Mouse (Mus musculus) kidney, embryonic 16.5 days (tissue): ENCODE results near the gene Ccdc92b. TPM values are rescaled to one million over a fixed set of nuclear protein-coding genes. Genes with fewer than 3 reads are reported as not detected.

Source experiments
- ATAC-seq: fragments of 200-750 bp; cut with Nextera tagmentation; 2 replicates; pipeline ENCODE4 v1.8.0; 2017; ENCODE audit warnings: moderate TSS enrichment; ENCODE audit not compliant: low FRiP score, low TSS enrichment
- H3K27ac ChIP-seq: fragments of 300-500 bp; sonication (generic); 2 replicates; pipeline ENCODE4 v1.5.1; 2014; ENCODE audit warnings: low read length
- H3K27me3 ChIP-seq: fragments of 300-500 bp; sonication (generic); 2 replicates; pipeline ENCODE4 v1.6.1; 2014; ENCODE audit warnings: low read length, control low read depth, mixed read lengths; ENCODE audit not compliant: insufficient read depth
- H3K36me3 ChIP-seq: fragments of 300-500 bp; sonication (generic); 2 replicates; pipeline ENCODE4 v1.6.1; 2014; ENCODE audit warnings: low read length, control low read depth, mixed read lengths; ENCODE audit not compliant: insufficient read depth
- H3K4me1 ChIP-seq: fragments of 300-500 bp; sonication (generic); 2 replicates; pipeline ENCODE4 v1.6.1; 2014; ENCODE audit warnings: low read length, control low read depth, mixed read lengths; ENCODE audit not compliant: insufficient read depth
- H3K4me2 ChIP-seq: fragments of 300-500 bp; sonication (generic); replicated peaks from 2 replicates; pipeline ENCODE4 v1.6.1; 2014; ENCODE audit warnings: low read depth, low read length
- H3K4me3 ChIP-seq: fragments of 300-500 bp; sonication (generic); 2 replicates; pipeline ENCODE4 v1.5.1; 2014; ENCODE audit warnings: mild to moderate bottlenecking, low read length
- H3K9ac ChIP-seq: fragments of 300-500 bp; sonication (generic); replicated peaks from 2 replicates; pipeline ENCODE4 v1.6.1; 2014; ENCODE audit warnings: low read length
- H3K9me3 ChIP-seq: fragments of 300-500 bp; sonication (generic); 2 replicates; pipeline ENCODE4 v1.6.1; 2016; ENCODE audit warnings: low read length, control low read depth
- WGBS: fragments of 180-500 bp; shearing (Covaris S2); extraction: QIAGEN DNeasy Blood & Tissue Kit; methylation state at CpG from one replicate; pipeline ENCODE4 v1.1.7; 2014; 5-methylcytosine and 5-hydroxymethylcytosine counted together
- polyA plus RNA-seq: library from polyadenylated mRNA; unstranded; fragments of >200 nt; fragmentation: Nextera tagmentation; extraction: Ambion mirVana; gene quantifications from 2 replicates; pipeline ENCODE4 v1.2.1, GENCODE M21; 2015

Gene Ccdc92b
- polyA plus RNA-seq, 1 experiment from 2014 or later = 0.17 TPM

DNA sequence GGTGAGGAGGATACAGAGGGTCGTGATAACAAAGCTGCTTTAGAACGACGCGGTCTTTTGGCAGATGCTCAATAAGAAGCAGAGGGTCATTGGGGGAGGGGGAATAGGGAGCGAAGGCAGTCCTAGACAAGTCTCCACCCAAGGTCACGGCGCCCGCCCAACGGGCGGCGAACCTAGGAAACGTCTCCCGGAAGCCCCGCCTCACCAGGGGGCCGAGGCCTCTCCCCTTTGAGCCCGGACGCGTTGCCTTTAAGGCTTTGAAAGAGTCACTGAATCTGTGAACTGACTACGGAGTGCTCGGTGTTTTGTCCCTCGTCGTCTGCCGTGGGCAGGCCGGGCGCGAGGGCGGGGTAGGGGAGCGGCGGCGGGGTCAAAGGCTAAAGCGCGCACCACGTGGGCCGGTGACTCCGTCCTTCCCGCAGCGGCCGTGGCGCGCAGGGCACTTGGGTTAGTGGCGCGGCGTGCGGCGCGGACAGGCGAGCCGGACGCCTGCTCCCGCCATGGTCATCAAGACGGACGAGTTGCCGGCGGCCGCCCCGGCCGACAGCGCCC lies 29.8 kb downstream of the Ccdc92b start, which contains the start of gene Cluh:
Gene Cluh (plus strand): TSS at position 401 of the 552 bp plus-strand sequence.
- Histone ChIP-seq H3K9ac (peak within 1 kb of the TSS; percentile 88), H3K4me2 (peak within 1 kb of the TSS; percentile 88), H3K36me3 (no peaks in the 10 kb centered on the region), H3K27me3 (no peaks in the 10 kb centered on the region), H3K4me3 (peak within 1 kb of the TSS; percentile 98), H3K4me1 (peaks cover 36% of the 10 kb centered on the region), H3K27ac (peak within 1 kb of the TSS; percentile 89), H3K9me3 (no peaks in the 10 kb centered on the region)
- WGBS = under 1% methylated on average over 44 of the region's 58 CpGs
- ATAC-seq = peak; percentile 94

GRCm38 (mm10) chr11:74649647-74650551 lies 30.5 kb downstream of the Ccdc92b start:
- ATAC-seq = peak; percentile 64
- H3K4me2 ChIP-seq = peak overlapping the region; percentile 88
- peaks cover 36% of the 10 kb centered on the region for H3K4me1 ChIP-seq
- H3K4me3 ChIP-seq = peak overlapping the region; percentile 98
- under 1% methylated on average over 53 of the region's 53 CpGs for WGBS
- peak overlapping the region; percentile 89 for H3K27ac ChIP-seq
- H3K36me3 ChIP-seq = no peaks in the 10 kb centered on the region
- no peaks in the 10 kb centered on the region for H3K27me3 ChIP-seq
- H3K9me3 ChIP-seq = no peaks in the 10 kb centered on the region
- peak overlapping the region; percentile 88 for H3K9ac ChIP-seq

DNA sequence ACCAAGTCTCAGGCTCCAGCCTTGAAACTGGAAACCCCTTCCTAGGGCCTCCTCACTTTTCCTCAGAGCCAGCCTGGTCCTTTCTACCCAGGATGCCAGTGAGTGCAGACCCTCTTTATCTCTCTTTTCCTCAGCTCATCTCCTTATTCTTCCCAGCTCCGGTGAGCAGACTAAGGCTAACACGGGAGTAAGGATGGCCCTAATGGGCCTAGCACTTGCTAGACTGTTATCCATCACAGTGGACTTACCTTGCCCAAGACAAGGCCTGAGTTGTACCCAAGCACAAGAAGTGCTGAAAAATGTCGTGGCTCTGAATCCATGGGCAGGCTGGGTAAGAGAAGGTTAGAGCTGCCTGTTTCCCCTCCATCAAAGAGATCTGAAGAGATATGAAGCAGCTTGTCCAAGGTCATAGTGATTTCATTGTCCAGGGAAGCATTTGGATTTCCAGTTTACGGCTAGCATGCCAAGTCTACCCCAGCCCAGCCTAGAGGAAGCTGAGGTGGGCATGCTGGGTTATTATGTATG lies 31.2 kb downstream of the Ccdc92b start:
- Histone ChIP-seq H3K9me3 (no peaks in the 10 kb centered on the region), H3K9ac (peak overlapping the region; percentile 88), H3K36me3 (no peaks in the 10 kb centered on the region), H3K27me3 (no peaks in the 10 kb centered on the region), H3K4me2 (peak overlapping the region; percentile 88), H3K4me1 (peaks cover 36% of the 10 kb centered on the region), H3K27ac (peak overlapping the region; percentile 89), H3K4me3 (peak overlapping the region; percentile 98)
- no peak for ATAC-seq
- 46% methylated on average over 4 of the region's 4 CpGs for WGBS

DNA sequence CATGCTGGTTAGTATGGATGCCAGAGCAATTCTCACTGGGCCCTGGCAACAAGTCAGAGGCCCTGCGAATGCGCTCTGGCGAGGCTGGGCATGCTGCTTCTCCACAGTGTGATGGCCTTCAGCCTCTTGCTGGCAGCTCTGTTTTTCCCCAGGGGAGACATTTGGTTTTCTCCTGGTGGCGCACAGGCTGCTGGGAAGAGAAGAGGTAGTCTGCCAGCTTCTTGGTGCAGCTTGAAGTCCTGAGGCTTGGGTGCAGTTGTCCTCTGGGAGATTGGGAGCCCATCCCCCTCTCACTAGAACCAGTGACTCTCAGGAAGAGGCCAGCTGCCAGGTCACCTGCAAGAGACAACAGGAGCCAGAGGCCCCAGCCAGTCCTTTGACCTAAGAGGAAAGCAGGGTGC lies 33.4 kb downstream of the Ccdc92b start:
- Histone ChIP-seq H3K9me3 (peaks cover 3% of the 10 kb centered on the region), H3K27ac (no peak overlapping the region), H3K9ac (0 out of 2 replicates have a peak overlapping the region, but pooled peaks have one; percentile 17), H3K36me3 (peaks cover 14% of the 10 kb centered on the region), H3K27me3 (no peaks in the 10 kb centered on the region), H3K4me1 (peaks cover 36% of the 10 kb centered on the region), H3K4me2 (peak overlapping the region; percentile 0; the same call in 1 of the 2 replicates), H3K4me3 (no peak overlapping the region)
- 86% methylated on average over 4 of the region's 4 CpGs for WGBS
- no peak for ATAC-seq

DNA sequence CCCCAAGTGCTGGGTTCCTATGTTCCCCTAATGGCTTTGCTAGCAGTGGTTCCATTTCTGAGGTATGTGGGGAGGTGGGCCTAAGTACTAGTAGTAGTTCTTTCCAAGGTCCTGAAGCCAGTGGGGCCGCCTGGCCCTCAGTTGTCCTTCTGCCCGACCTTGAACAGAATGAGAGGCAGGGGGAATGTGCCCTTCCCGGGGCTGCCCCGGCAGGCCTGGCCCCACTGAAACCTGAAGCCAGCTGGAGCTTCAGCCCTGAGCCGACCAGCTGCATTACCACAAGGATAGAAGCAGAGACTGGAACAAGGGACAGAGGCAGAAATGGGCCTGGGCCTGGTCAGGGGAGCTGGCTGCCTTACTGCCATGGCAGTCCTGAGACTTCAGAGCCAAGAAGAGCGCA lies 34.0 kb downstream of the Ccdc92b start:
- H3K4me3 ChIP-seq = no peak overlapping the region
- peaks cover 36% of the 10 kb centered on the region for H3K4me1 ChIP-seq
- H3K9ac ChIP-seq = peak overlapping the region; percentile 24; the same call in 1 of the 2 replicates
- WGBS = 27% methylated on average over 6 of the region's 6 CpGs
- no peak for ATAC-seq
- H3K27me3 ChIP-seq = no peaks in the 10 kb centered on the region
- H3K4me2 ChIP-seq = peak overlapping the region; percentile 0; the same call in 1 of the 2 replicates
- peak overlapping the region; percentile 36; the same call in 1 of the 2 replicates for H3K27ac ChIP-seq
- H3K9me3 ChIP-seq = peaks cover 9% of the 10 kb centered on the region
- H3K36me3 ChIP-seq = peaks cover 20% of the 10 kb centered on the region

DNA sequence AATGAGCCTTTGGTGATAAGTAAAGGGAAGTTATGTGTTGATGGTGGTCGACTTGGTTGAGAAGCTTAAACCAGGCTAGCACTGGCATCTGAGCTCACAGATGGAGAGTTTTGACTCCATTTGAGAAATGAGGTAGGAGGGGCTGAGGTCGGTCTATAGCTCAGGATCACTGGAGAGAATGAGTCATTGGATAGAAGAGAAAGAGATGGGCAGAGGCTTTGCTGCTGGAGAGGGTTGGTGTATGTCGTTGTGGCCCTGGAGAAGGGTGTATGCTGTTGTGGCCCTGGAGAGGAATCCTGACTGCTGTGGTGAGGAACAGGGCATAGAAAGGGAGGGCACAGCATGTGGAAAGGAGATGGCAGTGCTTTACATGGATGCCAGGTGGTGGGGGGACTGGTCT lies 36.5 kb downstream of the Ccdc92b start:
- Histone ChIP-seq H3K27me3 (no peaks in the 10 kb centered on the region), H3K36me3 (peaks cover 45% of the 10 kb centered on the region), H3K4me1 (peaks cover 27% of the 10 kb centered on the region), H3K9me3 (peaks cover 9% of the 10 kb centered on the region), H3K4me3 (no peak overlapping the region), H3K4me2 (no peak overlapping the region), H3K27ac (no peak overlapping the region), H3K9ac (no peak overlapping the region)
- WGBS = 88% methylated on average over 3 of the region's 3 CpGs
- no peak for ATAC-seq

DNA sequence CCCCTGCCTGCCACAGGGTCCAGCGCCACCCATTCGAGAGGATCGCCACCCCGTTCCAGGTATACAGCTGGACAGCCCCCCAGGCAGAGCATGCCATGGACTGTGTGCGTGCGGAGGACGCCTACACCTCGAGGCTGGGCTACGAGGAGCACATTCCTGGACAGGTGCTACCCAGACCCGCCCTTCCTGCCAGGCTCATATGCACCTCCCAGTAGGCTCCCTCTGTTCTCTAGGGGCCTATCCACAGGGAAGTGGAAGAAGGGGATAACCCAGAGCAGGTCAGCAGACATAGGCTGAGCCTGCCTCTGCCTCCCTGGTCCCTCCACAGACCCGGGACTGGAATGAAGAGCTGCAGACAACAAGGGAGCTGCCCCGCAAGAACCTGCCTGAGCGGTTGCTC lies 40.9 kb downstream of the Ccdc92b start:
- Histone ChIP-seq H3K4me2 (no peak overlapping the region), H3K9me3 (peaks cover 9% of the 10 kb centered on the region), H3K27ac (no peak overlapping the region), H3K4me3 (no peak overlapping the region), H3K36me3 (peaks cover 87% of the 10 kb centered on the region), H3K9ac (no peak overlapping the region), H3K27me3 (no peaks in the 10 kb centered on the region), H3K4me1 (no peaks in the 10 kb centered on the region)
- peak; percentile 35; the same call in 1 of the 2 replicates for ATAC-seq
- WGBS = 92% methylated on average over 13 of the region's 13 CpGs

GRCm38 (mm10) chr11:74661641-74662040 lies 42.2 kb downstream of the Ccdc92b start:
- Histone ChIP-seq H3K27me3 (no peaks in the 10 kb centered on the region), H3K9me3 (peaks cover 9% of the 10 kb centered on the region), H3K4me1 (no peaks in the 10 kb centered on the region), H3K4me3 (no peak overlapping the region), H3K4me2 (no peak overlapping the region), H3K27ac (no peak overlapping the region), H3K9ac (no peak overlapping the region), H3K36me3 (peaks cover 97% of the 10 kb centered on the region)
- WGBS = 93% methylated on average over 19 of the region's 19 CpGs
- ATAC-seq = no peak

- H3K4me1 ChIP-seq = no peaks in the 10 kb centered on the region
- no peak overlapping the region for H3K4me3 ChIP-seq
- no peak overlapping the region for H3K9ac ChIP-seq
- ATAC-seq = no peak
- H3K27ac ChIP-seq = no peak overlapping the region
- H3K27me3 ChIP-seq = no peaks in the 10 kb centered on the region
- 82% methylated on average over 6 of the region's 6 CpGs for WGBS
- H3K9me3 ChIP-seq = peaks cover 9% of the 10 kb centered on the region
- no peak overlapping the region for H3K4me2 ChIP-seq
- H3K36me3 ChIP-seq = peaks cover 98% of the 10 kb centered on the region
Observed at GRCm38 (mm10) chr11:74662221-74662620, 42.8 kb downstream of the Ccdc92b start.
